Mouse (Mus musculus): ENCODE data around the gene Coa5. TPM values are rescaled to one million over a fixed set of nuclear protein-coding genes. Genes with fewer than 3 reads are reported as not detected.

Coa5 gene
- 10 to 100 TPM; 64.8 to 68.5 TPM for polyA plus RNA-seq (2017; shearing (Covaris generic))

GRCm38 (mm10) chr1:37429366-37430296 lies at the start of gene Coa5, which contains the start of gene Unc50:
Gene Coa5 (minus strand): TSS chr1:37430103.
Gene Unc50 (plus strand): TSS chr1:37430139.
- peak; percentile 91 for ATAC-seq

- peak; percentile 54 for ATAC-seq
Observed at GRCm38 (mm10) chr1:37479074-37479473, 49.2 kb upstream of the Coa5 start.

DNA sequence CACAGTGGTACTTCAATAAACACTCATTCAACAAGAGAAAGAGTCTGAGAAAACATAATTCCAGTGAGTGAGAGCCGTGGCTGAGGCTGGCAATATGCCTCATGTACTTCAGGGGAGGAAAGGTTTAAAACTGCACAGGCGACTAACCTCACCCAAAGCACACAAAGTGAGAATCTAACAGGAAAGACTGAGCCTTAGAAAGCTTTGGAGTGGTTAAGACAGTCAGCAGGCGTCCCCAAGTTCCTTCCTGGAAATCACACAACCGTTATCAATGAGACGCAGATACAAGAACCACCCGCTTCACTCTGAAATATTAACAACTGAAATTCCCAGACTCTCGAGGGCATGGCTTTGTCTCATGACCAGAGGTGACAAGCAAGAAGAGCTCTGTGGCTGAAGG lies 48.5 kb upstream of the Coa5 start:
- no peak for ATAC-seq

- peak; percentile 64 for ATAC-seq
Observed at GRCm38 (mm10) chr1:37477928-37478327, 48.0 kb upstream of the Coa5 start.

DNA sequence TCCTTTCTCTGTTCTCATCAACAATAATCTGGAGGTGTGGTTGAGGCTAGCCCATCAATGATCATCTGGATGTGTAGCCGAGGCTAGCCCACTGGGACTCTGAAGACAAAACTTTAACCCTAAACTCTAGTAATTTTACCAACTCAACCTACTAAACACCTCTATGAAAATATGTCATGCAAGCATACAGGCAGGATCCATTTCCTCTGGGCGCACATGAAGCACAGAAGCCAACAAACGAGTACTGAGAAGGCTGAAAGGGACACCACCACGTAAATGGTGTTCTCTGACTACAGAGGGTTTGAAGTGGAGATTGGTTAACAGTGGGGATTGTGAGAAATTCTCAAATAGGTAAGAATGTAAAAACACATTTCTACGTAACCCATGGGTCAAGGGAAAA lies 47.3 kb upstream of the Coa5 start:
- ATAC-seq: peak; percentile 17

DNA sequence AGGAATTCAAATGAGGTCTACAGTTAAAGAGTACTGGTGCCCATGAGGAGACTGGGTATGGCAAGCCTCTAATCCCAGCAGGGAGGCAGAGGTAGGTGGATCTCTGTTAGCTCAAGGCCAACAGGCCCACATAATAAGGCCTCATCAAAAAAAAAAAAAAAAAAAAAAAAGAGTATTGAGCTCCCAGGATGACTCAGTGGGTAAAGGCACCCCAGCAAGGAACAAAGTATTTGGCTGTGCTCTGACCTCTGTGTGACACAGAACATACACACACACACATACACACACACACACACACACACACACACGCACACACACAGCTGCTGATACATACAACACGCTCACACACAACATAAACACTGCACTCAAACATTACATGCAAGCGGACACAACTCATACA lies 45.4 kb upstream of the Coa5 start:
- no peak for ATAC-seq

GRCm38 (mm10) chr1:37474634-37475190 lies 44.8 kb upstream of the Coa5 start:
- no peak for ATAC-seq

DNA sequence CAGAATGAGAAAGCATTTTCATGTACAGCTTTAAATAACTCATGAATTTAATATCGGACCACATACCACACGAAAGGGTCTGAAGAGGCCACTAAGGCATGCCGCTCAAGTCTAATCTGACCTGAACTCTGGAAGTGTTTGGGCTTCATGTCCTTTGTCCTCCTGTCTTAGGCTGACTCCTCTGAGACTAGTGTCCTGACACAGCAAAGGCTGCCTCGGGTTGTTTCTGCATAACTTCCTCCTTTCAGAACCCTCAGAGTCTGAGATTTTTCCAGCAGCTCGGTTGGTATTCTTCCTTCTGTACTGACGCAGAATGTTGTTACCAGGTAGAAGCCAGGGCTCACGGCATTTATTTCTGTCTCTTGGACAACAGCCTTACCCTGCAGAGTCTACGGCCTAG lies 44.1 kb upstream of the Coa5 start:
- no peak for ATAC-seq

DNA sequence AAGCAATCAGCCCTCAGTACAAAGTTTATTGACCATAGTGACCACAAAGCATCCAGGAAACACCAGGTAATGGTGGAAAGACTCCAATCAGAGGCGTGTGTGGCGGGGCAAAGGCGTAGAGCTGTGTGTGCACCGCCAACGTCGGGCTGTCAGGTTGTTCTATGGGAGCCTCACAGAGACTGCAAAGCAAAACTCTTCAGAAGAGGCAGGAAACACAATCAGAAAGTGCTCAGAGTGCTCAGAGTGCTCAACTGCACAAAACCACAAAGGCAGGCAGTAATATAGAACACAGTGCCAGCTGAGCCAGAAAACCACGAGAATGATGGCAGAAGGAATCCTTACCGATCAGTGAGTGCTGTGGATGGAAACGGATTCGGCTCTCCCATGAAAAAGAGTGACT lies 43.3 kb upstream of the Coa5 start:
- ATAC-seq: peak; percentile 59

DNA sequence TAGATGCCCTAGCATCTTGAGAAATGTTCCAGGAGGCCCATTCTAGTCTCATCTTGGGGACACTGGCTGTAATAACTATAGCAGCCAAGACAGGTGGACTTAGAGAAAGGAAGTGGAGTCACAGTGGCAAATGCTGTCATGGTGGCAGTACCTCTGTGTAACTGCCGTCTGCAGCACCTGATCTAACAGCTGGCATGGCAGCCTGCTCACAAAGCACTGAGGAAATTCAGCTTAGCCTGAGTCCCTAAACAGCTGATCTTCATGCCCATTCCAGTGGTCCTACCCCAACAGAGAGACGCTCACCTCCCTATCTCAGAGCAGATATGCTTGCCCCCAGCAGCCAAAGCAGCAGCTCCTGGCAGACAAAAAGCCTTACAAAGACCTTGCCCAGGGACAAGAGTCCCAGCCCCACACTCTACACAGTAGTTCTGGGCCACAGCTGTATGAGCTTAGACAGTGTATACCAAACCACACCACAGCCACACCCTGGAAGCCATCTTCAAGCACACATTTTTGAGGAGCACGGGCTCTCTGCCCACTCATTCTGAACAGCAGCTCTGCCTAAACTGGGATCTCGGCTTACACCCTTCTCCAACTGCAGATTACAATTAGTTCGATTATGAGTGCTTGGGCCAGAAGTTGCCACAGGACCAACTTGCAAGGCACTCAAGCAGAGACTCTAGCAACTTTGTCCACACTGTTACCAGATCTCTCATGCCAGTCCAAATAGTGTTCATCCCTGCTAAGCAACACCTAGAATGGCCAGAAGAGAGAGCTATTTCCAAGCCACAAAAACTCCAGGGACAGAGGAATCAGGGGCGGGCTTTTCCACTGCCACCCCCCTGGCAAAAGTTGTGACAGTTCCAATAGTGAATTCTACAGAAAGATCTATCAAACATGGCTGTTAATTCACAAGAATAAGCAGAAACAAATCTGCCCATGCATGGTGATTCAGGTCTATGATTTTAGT lies 41.6 kb upstream of the Coa5 start:
- no peak for ATAC-seq

- peak; percentile 29 for ATAC-seq
Observed at GRCm38 (mm10) chr1:37469007-37469406, 39.1 kb upstream of the Coa5 start.

- ATAC-seq: no peak
Observed at GRCm38 (mm10) chr1:37467806-37468205, 37.9 kb upstream of the Coa5 start.

DNA sequence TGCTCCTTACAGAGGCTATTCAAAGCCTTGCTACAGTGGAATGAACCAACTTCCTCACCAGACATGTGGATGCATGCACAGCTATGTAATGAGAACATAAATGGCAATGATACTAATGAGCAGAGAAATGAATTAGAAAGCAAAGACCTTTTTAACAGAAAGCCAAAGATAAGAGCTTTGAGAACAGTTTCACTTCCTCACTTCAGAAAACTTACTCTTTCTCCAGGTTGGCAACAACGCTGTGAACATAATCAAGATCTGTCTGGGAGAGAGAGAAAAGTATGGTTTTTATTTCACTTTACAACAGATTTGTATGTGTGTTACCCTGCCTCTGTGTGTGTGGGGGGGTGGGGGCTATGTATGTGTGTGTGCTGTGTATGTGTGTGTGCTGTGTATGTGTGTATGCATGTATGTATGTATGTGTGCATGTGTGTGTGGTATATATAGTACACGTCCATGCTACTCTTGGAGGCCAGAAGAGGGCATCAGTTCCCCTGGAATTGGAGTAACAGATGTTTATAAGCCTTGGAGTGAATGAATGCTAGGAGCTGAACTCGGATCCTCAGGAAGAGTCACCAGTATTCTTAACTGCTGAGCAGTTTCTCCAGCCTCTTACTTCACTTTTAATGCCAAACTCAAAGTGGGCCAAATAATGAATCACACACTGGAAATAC lies 36.6 kb upstream of the Coa5 start:
- no peak for ATAC-seq

DNA sequence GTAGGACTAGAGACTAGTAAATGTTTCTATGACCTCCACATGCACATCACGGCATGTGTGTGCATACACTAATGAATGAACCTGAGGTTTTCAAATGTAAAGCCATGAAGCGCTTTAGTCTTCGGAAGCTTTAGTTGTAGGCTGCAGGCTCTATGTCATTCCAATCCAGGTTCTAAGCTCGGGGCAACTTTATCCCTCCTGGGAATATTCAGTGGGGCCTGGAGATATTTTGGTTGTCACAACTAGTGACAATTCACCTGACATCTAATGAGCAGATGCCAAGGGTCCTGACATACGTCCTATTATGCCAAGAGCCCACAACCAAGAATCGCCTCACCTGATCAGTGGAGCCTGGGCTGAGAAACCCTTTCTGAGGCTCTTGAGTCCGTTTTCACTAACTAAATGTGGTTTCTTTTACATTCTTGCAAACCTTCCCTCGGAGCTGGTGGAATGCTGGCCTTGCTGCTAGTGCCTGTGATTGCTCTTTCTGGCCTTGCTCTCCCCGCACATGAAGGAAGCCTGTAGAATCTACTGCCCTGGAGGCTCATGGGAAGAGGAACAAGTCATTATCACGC lies 35.1 kb upstream of the Coa5 start:
- ATAC-seq: no peak

GRCm38 (mm10) chr1:37457546-37457945 lies 27.6 kb upstream of the Coa5 start:
- no peak for ATAC-seq

- ATAC-seq: no peak
Observed at GRCm38 (mm10) chr1:37451270-37451669, 21.4 kb upstream of the Coa5 start.

DNA sequence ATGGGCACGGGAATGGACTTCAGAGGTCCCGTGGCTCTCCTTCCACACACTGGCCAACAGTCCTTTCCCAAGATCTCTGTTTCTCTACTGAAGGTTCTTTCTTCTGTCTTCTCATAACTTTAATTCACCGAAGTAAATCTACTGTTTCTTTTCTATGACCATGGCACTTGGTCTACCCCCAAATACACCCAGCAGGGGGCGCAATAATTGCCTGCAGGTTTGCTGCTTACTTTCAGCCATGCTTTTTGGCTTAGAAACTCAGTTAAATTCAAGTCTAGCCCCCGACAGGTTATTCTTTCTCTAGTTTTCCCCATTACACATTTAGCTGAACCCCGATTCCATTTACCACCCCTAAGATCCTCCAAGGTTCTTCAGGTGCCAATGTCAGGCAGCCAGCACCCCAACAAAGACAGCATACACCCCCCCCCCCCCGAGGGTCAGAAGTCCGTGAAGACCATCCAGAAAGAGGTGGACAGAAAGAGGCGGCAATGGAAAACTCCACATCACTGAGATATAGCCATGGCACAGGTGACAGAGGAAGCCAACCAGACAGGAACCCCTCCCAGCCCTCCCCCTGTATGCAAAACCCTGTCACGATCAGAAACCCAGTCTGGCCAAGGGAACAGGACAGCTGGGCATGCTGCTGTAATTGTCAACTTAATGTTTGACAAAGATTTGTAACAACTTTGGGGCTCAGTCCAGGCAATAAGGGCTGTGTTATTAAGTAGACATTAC lies 18.6 kb upstream of the Coa5 start:
- no peak for ATAC-seq

DNA sequence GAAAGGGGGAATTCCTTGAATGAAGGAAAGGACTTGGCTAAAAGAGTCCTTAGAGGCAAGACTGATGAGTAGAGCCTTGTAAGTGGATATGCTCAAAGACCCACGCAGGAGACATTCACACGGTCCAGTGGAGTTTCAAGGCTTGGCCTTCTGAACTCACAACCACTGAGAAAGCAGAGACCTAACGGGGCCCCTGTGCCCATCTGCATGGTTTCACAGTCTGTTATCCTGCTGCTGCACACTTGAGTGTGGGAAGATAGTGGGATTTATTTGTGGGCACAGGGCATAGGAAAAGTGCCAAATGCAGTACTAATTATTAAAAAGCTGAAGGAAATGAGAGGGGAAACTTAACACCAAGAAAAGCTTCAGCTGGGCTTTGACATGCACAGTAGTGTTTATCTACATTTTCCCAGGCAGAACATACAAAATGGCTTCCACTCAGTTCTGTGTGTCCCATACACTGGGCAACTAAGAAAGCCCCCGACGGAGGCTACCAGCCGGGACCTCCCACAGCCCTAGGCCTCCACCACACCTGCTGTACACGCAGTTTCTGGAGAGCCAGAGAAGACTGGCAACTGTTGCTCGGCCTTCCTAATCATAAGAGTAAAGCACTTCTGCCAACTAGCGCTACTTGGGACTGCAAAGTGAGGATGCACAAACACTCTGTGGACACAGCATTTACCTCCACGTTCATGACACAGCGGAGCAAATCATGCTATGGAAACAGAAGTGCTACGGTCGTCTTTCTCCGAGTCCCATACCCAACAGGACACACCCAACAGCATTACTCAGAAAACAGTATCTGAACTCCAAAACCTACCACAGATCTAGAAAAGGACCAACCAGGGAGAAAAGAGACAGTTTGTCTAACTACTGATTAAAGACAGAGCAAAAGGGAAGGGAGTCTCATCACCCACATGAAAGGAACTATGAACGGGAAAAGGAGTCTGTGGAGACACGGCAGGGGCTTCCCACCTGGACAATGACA lies 13.2 kb upstream of the Coa5 start:
- ATAC-seq: no peak

DNA sequence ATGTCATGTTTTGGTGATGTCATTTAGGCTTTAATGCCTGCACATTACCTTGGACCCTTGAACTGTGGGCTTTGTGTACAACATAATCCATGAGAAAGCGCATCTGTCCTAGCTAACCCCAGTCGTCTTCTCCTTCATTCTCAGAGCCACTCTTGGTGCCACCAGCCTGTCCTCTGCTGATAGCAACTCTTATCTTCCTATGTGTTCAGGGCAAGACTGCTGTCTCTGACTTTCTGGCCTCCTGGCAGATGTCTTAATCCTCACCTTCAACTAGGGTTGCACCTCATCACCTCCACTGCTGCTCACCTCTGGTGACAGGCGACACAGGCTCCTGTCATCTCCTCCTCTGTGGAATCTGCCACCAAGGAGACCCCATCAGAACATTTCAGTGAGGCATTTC lies 6.5 kb upstream of the Coa5 start:
- ATAC-seq: no peak

DNA sequence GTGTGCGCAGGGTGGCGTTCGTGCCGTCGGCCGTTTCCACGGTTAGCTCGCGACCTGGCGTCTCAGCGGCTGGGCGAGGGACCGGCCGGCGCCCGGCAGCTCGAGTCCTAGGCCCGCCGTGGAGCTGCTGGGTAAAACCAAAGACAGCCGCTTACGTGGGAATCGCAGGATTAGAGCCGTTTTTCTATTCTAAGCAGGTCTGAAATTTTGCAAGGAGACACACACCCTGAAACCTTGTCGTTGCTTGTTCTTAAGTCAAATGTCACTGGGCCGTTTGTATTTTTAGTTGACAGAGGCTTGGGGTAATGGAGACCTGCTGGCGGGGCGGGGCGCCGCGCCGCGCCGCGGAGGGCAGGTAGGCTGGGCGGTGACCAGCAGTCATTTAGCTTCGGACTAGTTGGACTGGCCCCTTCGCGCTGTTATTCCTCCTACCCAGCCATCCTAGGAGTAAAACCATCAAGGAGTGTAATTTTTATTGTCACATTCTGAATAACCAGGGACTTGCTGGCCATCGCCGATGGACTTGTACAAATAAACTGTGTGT lies 466 bp upstream of the Coa5 start:
- ATAC-seq: peak; percentile 10

All from activated CD4-positive, CD25-positive, alpha-beta regulatory T cell, adult 4 months (primary cell).